Comparison of ENCODE assay signal across 8 mouse cellular contexts in genomic region chr11:71758211-71759110, GRCm38 (mm10). TPM values are rescaled to one million over a fixed set of nuclear protein-coding genes. Genes with fewer than 3 reads are reported as not detected.
A peak's percentile ranks its signal among the peaks of the same experiment; 100 is the strongest.
DNase-seq lines count a peak whose midpoint lies in the region; ATAC-seq lines count a peak whose summit lies in the region.

No protein-coding gene starts in this region.

- 15% methylated on average over 21 of the region's 21 CpGs for WGBS in hindbrain, embryonic 12.5 days
- WGBS in limb, embryonic 13.5 days: 46% methylated on average over 21 of the region's 21 CpGs

- peak overlapping the region; percentile 92 for H3K27ac ChIP-seq in hindbrain, embryonic 12.5 days
- no peak overlapping the region; the same call in 1 of the 2 replicates for H3K27ac ChIP-seq in limb, embryonic 13.5 days

- ATAC-seq in hindbrain, embryonic 12.5 days (ENCODE audit: low FRiP score): peak; percentile 89
- ATAC-seq in limb, embryonic 13.5 days (ENCODE audit: low FRiP score, low read depth): peak; percentile 83

- DNase-seq in adrenal gland, adult 2 months: peak; percentile 76
- peak; percentile 84 for DNase-seq in embryo, embryonic 10.5 days (ENCODE audit: low spot score)
- peak; percentile 59 for DNase-seq in right cerebral cortex, postnatal 25 days
- DNase-seq in ovary, postnatal 36 days (ENCODE audit: low spot score): no peak
- DNase-seq in kidney, adult 8-10 months: no peak
- DNase-seq in lung, postnatal 36 days: no peak

- peak overlapping the region; percentile 24 for H3K4me2 ChIP-seq in hindbrain, embryonic 12.5 days (replicated peaks)
- no peak overlapping the region for H3K4me2 ChIP-seq in limb, embryonic 13.5 days (replicated peaks)

- no peaks in the 10 kb centered on the region for H3K9me3 ChIP-seq in hindbrain, embryonic 12.5 days (replicated peaks)
- no peaks in the 10 kb centered on the region for H3K9me3 ChIP-seq in limb, embryonic 13.5 days

- H3K4me3 ChIP-seq in hindbrain, embryonic 12.5 days: no peak overlapping the region
- no peak overlapping the region for H3K4me3 ChIP-seq in limb, embryonic 13.5 days

- H3K27me3 ChIP-seq in hindbrain, embryonic 12.5 days: no peaks in the 10 kb centered on the region
- H3K27me3 ChIP-seq in limb, embryonic 13.5 days: peaks cover 27% of the 10 kb centered on the region

- peaks cover 14% of the 10 kb centered on the region; the same call in 1 of the 2 replicates for H3K36me3 ChIP-seq in hindbrain, embryonic 12.5 days
- H3K36me3 ChIP-seq in limb, embryonic 13.5 days: no peaks in the 10 kb centered on the region

- H3K4me1 ChIP-seq in hindbrain, embryonic 12.5 days: peaks cover 89% of the 10 kb centered on the region
- H3K4me1 ChIP-seq in limb, embryonic 13.5 days: no peaks in the 10 kb centered on the region

- peak overlapping the region; percentile 27; the same call in 1 of the 2 replicates for H3K9ac ChIP-seq in hindbrain, embryonic 12.5 days
- H3K9ac ChIP-seq in limb, embryonic 13.5 days: no peak overlapping the region

RNA-seq across cellular contexts. Expression of gene Wscd1, which starts 8.7 kb away (rescaled TPM):
- total RNA-seq in adrenal gland, adult 2 months (2021): 1 to 10 TPM; 4.5 to 6.5 TPM
- 7.3 and 8.8 TPM in 2 replicates for polyA plus RNA-seq in adrenal gland, adult 2 months (2012; rRNA removed)
- 55.6 and 55.7 TPM in 2 replicates for polyA plus RNA-seq in hindbrain, embryonic 12.5 days (2016; fragmentation: Nextera tagmentation; extraction: Ambion mirVana)
- polyA plus RNA-seq in limb, embryonic 13.5 days (2015; fragmentation: Nextera tagmentation; extraction: Ambion mirVana): 2.4 and 2.8 TPM in 2 replicates

Comparison
In these comparisons a context has a peak if more than half of its experiments do, and no peak if none do; other contexts are left out.
1. DNase-seq: peak in adrenal gland, adult 2 months (single experiment), embryo, embryonic 10.5 days (single experiment) and right cerebral cortex, postnatal 25 days (single experiment); none in ovary, postnatal 36 days (single experiment), kidney, adult 8-10 months (0 of 2) and lung, postnatal 36 days (single experiment).